Mouse (Mus musculus): ENCODE measurements around the gene Zfp358. TPM values are rescaled to one million over a fixed set of nuclear protein-coding genes. Genes with fewer than 3 reads are reported as not detected.

Gene Zfp358
- polyA plus RNA-seq, 1 experiment from 2014 or later: 29.6 TPM

- peaks cover 17% of the 10 kb centered on the region for H3K36me3 ChIP-seq (ENCODE audit: control insufficient read depth, insufficient read depth, low read length)
- ATAC-seq (ENCODE audit: insufficient number of reproducible peaks, insufficient read depth, low FRiP score, low read depth): no peak
- no peaks in the 10 kb centered on the region for H3K4me1 ChIP-seq (ENCODE audit: control insufficient read depth, insufficient read depth, low read length)
- peak overlapping the region; percentile 90 for H3K4me2 ChIP-seq (replicated peaks; ENCODE audit: low read depth, low read length)
- no peaks in the 10 kb centered on the region for H3K27me3 ChIP-seq (ENCODE audit: control insufficient read depth, insufficient read depth, low read length)
- H3K9me3 ChIP-seq (ENCODE audit: control insufficient read depth, low read depth, low read length): no peaks in the 10 kb centered on the region
- 33% methylated on average over 13 of the region's 13 CpGs for WGBS
- no peak overlapping the region for H3K27ac ChIP-seq (ENCODE audit: low read length)
- no peak overlapping the region; the same call in 1 of the 2 replicates for H3K9ac ChIP-seq (replicated peaks; ENCODE audit: low read depth, low read length)
- H3K4me3 ChIP-seq (ENCODE audit: low read depth, low read length): peak overlapping the region; percentile 52
These were observed 21.8 kb downstream of the Zfp358 start for GRCm38 (mm10) chr8:3514681-3515247.

- Histone ChIP-seq H3K36me3 (ENCODE audit: control insufficient read depth, insufficient read depth, low read length) (peaks cover 15% of the 10 kb centered on the region), H3K27me3 (ENCODE audit: control insufficient read depth, insufficient read depth, low read length) (no peaks in the 10 kb centered on the region), H3K9ac (replicated peaks; ENCODE audit: low read depth, low read length) (peak within 1 kb of the TSS; percentile 43), H3K9me3 (ENCODE audit: control insufficient read depth, low read depth, low read length) (no peaks in the 10 kb centered on the region), H3K4me1 (ENCODE audit: control insufficient read depth, insufficient read depth, low read length) (no peaks in the 10 kb centered on the region), H3K4me3 (ENCODE audit: low read depth, low read length) (peak within 1 kb of the TSS; percentile 52), H3K27ac (ENCODE audit: low read length) (peak within 1 kb of the TSS; percentile 70; the same call in 1 of the 2 replicates), H3K4me2 (replicated peaks; ENCODE audit: low read depth, low read length) (peak within 1 kb of the TSS; percentile 90)
- ATAC-seq (ENCODE audit: insufficient number of reproducible peaks, insufficient read depth, low FRiP score, low read depth): peak; percentile 75
- WGBS: under 1% methylated on average over 25 of the region's 25 CpGs
These were observed 22.3 kb downstream of the Zfp358 start, which contains the start of gene Pnpla6 for GRCm38 (mm10) chr8:3515260-3515671. Gene Pnpla6 (plus strand): TSS chr8:3515384.

GRCm38 (mm10) chr8:3515771-3516417 lies 23.0 kb downstream of the Zfp358 start:
- peak overlapping the region; percentile 70; the same call in 1 of the 2 replicates for H3K27ac ChIP-seq (ENCODE audit: low read length)
- under 1% methylated on average over 25 of the region's 25 CpGs for WGBS
- peak; percentile 12 for ATAC-seq (ENCODE audit: insufficient number of reproducible peaks, insufficient read depth, low FRiP score, low read depth)

GRCm38 (mm10) chr8:3516450-3517116 lies 23.6 kb downstream of the Zfp358 start:
- H3K9me3 ChIP-seq (ENCODE audit: control insufficient read depth, low read depth, low read length): no peaks in the 10 kb centered on the region
- WGBS: under 1% methylated on average over 36 of the region's 36 CpGs
- no peaks in the 10 kb centered on the region for H3K27me3 ChIP-seq (ENCODE audit: control insufficient read depth, insufficient read depth, low read length)
- peak overlapping the region; percentile 70 for H3K27ac ChIP-seq (ENCODE audit: low read length)
- H3K36me3 ChIP-seq (ENCODE audit: control insufficient read depth, insufficient read depth, low read length): peaks cover 7% of the 10 kb centered on the region
- peak overlapping the region; percentile 90 for H3K4me2 ChIP-seq (replicated peaks; ENCODE audit: low read depth, low read length)
- peak; percentile 87 for ATAC-seq (ENCODE audit: insufficient number of reproducible peaks, insufficient read depth, low FRiP score, low read depth)
- peak overlapping the region; percentile 49 for H3K9ac ChIP-seq (replicated peaks; ENCODE audit: low read depth, low read length)
- H3K4me3 ChIP-seq (ENCODE audit: low read depth, low read length): peak overlapping the region; percentile 52
- no peaks in the 10 kb centered on the region for H3K4me1 ChIP-seq (ENCODE audit: control insufficient read depth, insufficient read depth, low read length)

More at GRCm38 (mm10) chr8:3515771-3516417, 23.0 kb downstream of the Zfp358 start:
- Histone ChIP-seq H3K9me3 (ENCODE audit: control insufficient read depth, low read depth, low read length) (no peaks in the 10 kb centered on the region), H3K4me2 (replicated peaks; ENCODE audit: low read depth, low read length) (peak overlapping the region; percentile 90), H3K4me1 (ENCODE audit: control insufficient read depth, insufficient read depth, low read length) (no peaks in the 10 kb centered on the region), H3K4me3 (ENCODE audit: low read depth, low read length) (peak overlapping the region; percentile 52), H3K27me3 (ENCODE audit: control insufficient read depth, insufficient read depth, low read length) (no peaks in the 10 kb centered on the region), H3K9ac (replicated peaks; ENCODE audit: low read depth, low read length) (peak overlapping the region; percentile 43), H3K36me3 (ENCODE audit: control insufficient read depth, insufficient read depth, low read length) (peaks cover 10% of the 10 kb centered on the region)

DNA sequence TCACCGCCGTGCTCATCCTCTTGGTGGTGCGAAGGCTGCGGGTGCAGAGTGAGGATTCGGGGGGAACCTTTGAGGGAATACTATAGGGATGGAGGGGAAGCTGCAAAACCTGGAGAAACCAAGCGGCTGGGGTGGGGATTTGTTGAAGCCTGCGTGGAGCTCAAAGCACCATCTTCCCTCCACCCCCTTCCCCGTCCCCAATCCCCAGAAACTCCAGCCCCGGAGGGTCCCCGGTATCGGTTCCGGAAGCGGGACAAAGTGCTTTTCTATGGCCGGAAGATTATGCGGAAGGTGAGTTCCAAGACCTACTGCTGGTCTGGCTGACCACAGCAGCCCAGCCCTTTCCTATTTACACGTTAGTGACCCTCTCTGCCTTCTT lies 24.2 kb downstream of the Zfp358 start:
- Histone ChIP-seq H3K36me3 (ENCODE audit: control insufficient read depth, insufficient read depth, low read length) (peaks cover 7% of the 10 kb centered on the region; the same call in 1 of the 2 replicates), H3K27ac (ENCODE audit: low read length) (peak overlapping the region; percentile 70; the same call in 1 of the 2 replicates), H3K27me3 (ENCODE audit: control insufficient read depth, insufficient read depth, low read length) (no peaks in the 10 kb centered on the region), H3K4me1 (ENCODE audit: control insufficient read depth, insufficient read depth, low read length) (no peaks in the 10 kb centered on the region), H3K4me2 (replicated peaks; ENCODE audit: low read depth, low read length) (peak overlapping the region; percentile 90), H3K9ac (replicated peaks; ENCODE audit: low read depth, low read length) (peak overlapping the region; percentile 49), H3K4me3 (ENCODE audit: low read depth, low read length) (peak overlapping the region; percentile 52), H3K9me3 (ENCODE audit: control insufficient read depth, low read depth, low read length) (no peaks in the 10 kb centered on the region)
- 3% methylated on average over 16 of the region's 16 CpGs for WGBS
- ATAC-seq (ENCODE audit: insufficient number of reproducible peaks, insufficient read depth, low FRiP score, low read depth): no peak

GRCm38 (mm10) chr8:3522007-3522697 lies 29.2 kb downstream of the Zfp358 start:
- Histone ChIP-seq H3K27me3 (ENCODE audit: control insufficient read depth, insufficient read depth, low read length) (no peaks in the 10 kb centered on the region), H3K4me2 (replicated peaks; ENCODE audit: low read depth, low read length) (no peak overlapping the region), H3K9ac (replicated peaks; ENCODE audit: low read depth, low read length) (no peak overlapping the region), H3K4me1 (ENCODE audit: control insufficient read depth, insufficient read depth, low read length) (no peaks in the 10 kb centered on the region), H3K27ac (ENCODE audit: low read length) (no peak overlapping the region), H3K9me3 (ENCODE audit: control insufficient read depth, low read depth, low read length) (no peaks in the 10 kb centered on the region), H3K4me3 (ENCODE audit: low read depth, low read length) (no peak overlapping the region), H3K36me3 (ENCODE audit: control insufficient read depth, insufficient read depth, low read length) (peaks cover 25% of the 10 kb centered on the region)
- WGBS: 88% methylated on average over 13 of the region's 13 CpGs
- ATAC-seq (ENCODE audit: insufficient number of reproducible peaks, insufficient read depth, low FRiP score, low read depth): peak; percentile 81; the same call in 1 of the 2 replicates

- H3K4me3 ChIP-seq (ENCODE audit: low read depth, low read length): no peak overlapping the region
- no peaks in the 10 kb centered on the region for H3K9me3 ChIP-seq (ENCODE audit: control insufficient read depth, low read depth, low read length)
- H3K27me3 ChIP-seq (ENCODE audit: control insufficient read depth, insufficient read depth, low read length): no peaks in the 10 kb centered on the region
- no peak overlapping the region for H3K9ac ChIP-seq (replicated peaks; ENCODE audit: low read depth, low read length)
- H3K4me2 ChIP-seq (replicated peaks; ENCODE audit: low read depth, low read length): no peak overlapping the region
- H3K27ac ChIP-seq (ENCODE audit: low read length): no peak overlapping the region
- no peak for ATAC-seq (ENCODE audit: insufficient number of reproducible peaks, insufficient read depth, low FRiP score, low read depth)
- peaks cover 17% of the 10 kb centered on the region for H3K36me3 ChIP-seq (ENCODE audit: control insufficient read depth, insufficient read depth, low read length)
- no peaks in the 10 kb centered on the region for H3K4me1 ChIP-seq (ENCODE audit: control insufficient read depth, insufficient read depth, low read length)
- WGBS: 88% methylated on average over 5 of the region's 5 CpGs
These were observed 37.9 kb downstream of the Zfp358 start for GRCm38 (mm10) chr8:3530816-3531215.

DNA sequence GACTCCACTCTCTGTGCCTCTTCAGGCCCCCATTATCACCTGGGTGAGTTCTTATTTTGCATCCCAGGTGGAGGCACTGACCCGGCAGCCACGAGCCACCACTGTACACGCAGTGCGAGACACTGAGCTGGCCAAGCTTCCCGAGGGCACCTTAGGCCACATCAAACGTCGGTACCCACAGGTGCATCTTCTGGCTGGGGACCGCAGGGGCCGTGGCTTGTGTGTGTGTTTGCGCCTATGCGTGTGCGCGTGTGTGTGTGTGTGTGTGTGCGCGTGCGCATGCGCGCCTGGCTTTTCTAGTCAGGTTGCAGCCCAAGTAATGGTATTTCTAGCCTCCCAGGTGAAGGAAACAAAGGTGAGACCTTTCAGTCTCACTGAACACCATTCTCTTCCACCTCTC lies 39.0 kb downstream of the Zfp358 start:
- H3K27me3 ChIP-seq (ENCODE audit: control insufficient read depth, insufficient read depth, low read length): no peaks in the 10 kb centered on the region
- H3K4me3 ChIP-seq (ENCODE audit: low read depth, low read length): no peak overlapping the region
- no peaks in the 10 kb centered on the region for H3K9me3 ChIP-seq (ENCODE audit: control insufficient read depth, low read depth, low read length)
- 93% methylated on average over 18 of the region's 18 CpGs for WGBS
- no peak overlapping the region for H3K9ac ChIP-seq (replicated peaks; ENCODE audit: low read depth, low read length)
- no peaks in the 10 kb centered on the region for H3K4me1 ChIP-seq (ENCODE audit: control insufficient read depth, insufficient read depth, low read length)
- no peak overlapping the region for H3K27ac ChIP-seq (ENCODE audit: low read length)
- peaks cover 15% of the 10 kb centered on the region; the same call in 1 of the 2 replicates for H3K36me3 ChIP-seq (ENCODE audit: control insufficient read depth, insufficient read depth, low read length)
- H3K4me2 ChIP-seq (replicated peaks; ENCODE audit: low read depth, low read length): no peak overlapping the region
- no peak for ATAC-seq (ENCODE audit: insufficient number of reproducible peaks, insufficient read depth, low FRiP score, low read depth)
